Mouse (Mus musculus): ENCODE measurements around the gene Glipr1l2.
A peak's percentile ranks its signal among the peaks of the same experiment; 100 is the strongest.
"Not testable (repeated sequence)": the region's sequence is repeated elsewhere in the genome, so short reads cannot be mapped to it uniquely, and the experiment has no call there.

Glipr1l2 gene

GRCm38 (mm10) chr10:112083157-112083556, at the start of gene Glipr1l2:
Glipr1l2 (plus strand) TSS chr10:112083354.
- no peak for DNase-seq (ENCODE audit: low spot score)

GRCm38 (mm10) chr10:112043523-112043922, 39.6 kb upstream of the Glipr1l2 start:
- DNase-seq (ENCODE audit: low spot score), result not testable (repeated sequence)

DNA sequence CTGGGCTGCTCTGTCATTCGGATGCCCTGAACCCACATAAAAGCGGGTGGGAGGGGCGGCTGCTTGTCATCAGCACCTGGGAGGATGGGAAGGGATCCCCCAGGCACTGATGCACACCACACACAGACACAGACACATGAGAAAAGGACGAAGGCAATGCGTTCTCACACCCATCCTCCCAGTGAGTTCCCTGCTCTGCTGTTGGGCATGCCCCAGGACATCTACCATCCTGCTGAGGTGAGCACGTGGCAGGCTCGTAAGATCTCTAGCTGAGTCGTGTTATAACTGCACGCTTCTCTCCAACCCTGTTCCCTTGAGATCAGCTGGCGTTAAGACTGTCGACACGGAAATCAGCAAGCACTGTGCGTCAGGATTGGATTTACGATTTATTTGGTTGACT, 38.9 kb upstream of the Glipr1l2 start:
- not testable (repeated sequence) for DNase-seq (ENCODE audit: low spot score)

- DNase-seq (ENCODE audit: low spot score), result no peak
Observed at GRCm38 (mm10) chr10:112051220-112051619, 31.9 kb upstream of the Glipr1l2 start.

DNA sequence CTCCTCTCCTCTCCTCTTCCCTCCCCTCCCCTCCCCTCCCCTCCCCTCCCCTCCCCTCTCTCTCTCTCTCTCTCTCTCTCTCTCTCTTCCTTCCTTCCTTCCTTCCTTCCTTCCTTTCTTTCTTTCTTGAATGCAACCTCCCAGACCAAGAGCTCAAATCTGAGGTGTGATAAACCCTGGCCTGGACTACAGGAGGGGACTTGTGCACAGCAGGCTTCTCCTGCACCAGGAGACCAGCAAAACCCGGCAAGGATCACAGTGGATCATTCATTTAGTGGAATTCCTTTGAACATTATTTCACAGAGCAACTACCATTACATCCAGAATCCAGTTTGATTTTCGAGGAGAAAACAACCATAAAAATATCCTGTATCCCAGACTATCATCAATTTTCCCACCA, 31.2 kb upstream of the Glipr1l2 start:
- not testable (repeated sequence) for DNase-seq (ENCODE audit: low spot score)

GRCm38 (mm10) chr10:112059702-112060582, 23.2 kb upstream of the Glipr1l2 start, which contains the start of gene Glipr1l1:
Glipr1l1 (plus strand) TSS chr10:112060189.
- DNase-seq (ENCODE audit: low spot score), result no peak

- DNase-seq (ENCODE audit: low spot score), result not testable (repeated sequence)
Observed at GRCm38 (mm10) chr10:112060583-112060934, 22.6 kb upstream of the Glipr1l2 start.

- no peak for DNase-seq (ENCODE audit: low spot score)
Observed at GRCm38 (mm10) chr10:112080044-112080443, 3.1 kb upstream of the Glipr1l2 start.

- peak; percentile 14 for DNase-seq (ENCODE audit: low spot score)
Observed at GRCm38 (mm10) chr10:112105785-112106184, 22.6 kb downstream of the Glipr1l2 start.

GRCm38 (mm10) chr10:112110401-112110800, 27.2 kb downstream of the Glipr1l2 start:
- no peak for DNase-seq (ENCODE audit: low spot score)

- DNase-seq (ENCODE audit: low spot score), result not testable (repeated sequence)
Observed at GRCm38 (mm10) chr10:112125090-112125489, 41.9 kb downstream of the Glipr1l2 start.

DNA sequence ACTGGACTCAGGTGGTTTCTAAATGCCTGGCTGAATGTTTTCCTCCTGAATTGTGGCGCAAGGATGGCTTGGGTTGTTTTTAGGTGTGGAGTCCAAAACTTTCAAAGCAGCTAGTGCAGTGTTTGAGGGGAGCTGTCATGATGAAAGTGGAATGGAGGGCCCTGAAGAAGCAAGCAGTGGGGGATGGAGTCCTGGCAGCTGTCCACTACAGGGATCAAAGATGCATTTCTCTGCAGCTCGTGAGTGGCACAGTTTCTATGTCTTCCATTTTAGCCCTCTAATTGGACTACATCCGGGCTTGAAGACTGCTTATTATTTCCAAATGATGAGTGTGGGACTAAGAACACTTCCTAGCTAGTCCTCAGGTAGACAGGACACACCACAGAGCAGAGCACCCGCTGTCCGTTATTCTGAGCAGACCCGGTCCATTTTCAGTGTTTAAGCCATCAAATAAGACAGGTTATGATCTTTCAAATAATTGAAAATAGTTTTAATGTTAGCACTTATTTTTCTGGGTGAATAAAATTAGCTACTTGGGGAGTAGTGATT, 44.6 kb downstream of the Glipr1l2 start:
- not testable (repeated sequence) for DNase-seq (ENCODE audit: low spot score)

DNA sequence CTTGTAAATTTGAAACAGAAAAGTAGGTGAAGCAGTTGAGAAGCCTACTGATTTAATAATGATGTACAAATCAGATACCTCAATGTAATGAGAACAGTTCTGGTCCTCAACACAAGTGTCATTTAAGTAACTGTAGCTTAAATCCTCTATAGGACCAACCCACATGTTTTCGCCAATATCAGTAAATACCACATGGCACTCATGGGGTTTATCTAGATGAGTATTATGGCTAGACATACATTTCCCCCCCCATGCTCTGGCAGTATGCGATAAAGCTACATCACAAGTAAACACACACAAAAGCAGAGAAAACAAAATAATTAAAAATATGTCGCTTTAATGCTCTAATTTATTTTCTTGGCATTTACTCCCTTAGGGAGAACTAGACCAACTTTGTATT, 49.0 kb downstream of the Glipr1l2 start:
- peak; percentile 13 for DNase-seq (ENCODE audit: low spot score)

DNA sequence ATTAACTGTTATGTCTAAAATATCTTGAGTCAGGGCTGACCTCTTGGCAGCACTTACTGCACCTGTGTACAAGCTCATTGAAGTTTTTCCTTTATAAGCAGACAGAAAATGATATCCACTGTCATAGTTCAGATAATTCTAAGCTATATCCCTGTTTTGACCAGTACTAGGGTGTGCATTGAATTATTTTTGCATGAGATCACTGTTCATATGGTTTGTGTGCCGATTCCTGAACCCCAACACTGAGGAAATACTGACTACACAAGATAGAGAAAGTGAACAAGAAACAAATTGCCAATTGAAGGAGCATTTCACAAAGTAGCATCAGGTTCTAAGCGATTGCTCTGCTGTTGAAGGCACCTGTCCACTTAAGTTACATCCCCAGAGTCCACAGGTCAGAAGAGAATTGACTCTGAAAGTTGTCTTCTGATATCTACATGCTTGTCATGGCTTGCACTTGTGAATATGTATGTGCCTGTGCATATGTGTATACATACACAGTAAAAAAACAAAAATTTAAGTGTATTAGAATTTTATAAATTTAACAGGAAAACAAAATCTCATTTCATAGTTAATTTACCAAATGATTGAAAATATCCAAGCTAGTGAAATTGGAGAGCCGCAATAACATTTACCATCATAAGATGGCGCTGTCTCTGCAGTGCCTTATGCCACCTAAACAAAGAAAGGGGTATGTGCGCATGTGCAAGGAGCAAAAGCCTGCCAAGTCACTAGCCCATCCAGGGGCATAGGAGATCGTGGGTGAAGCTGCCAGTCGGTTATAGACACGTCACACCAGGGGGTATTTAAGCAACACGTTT, 55.1 kb downstream of the Glipr1l2 start:
- DNase-seq (ENCODE audit: low spot score), result peak; percentile 43

DNA sequence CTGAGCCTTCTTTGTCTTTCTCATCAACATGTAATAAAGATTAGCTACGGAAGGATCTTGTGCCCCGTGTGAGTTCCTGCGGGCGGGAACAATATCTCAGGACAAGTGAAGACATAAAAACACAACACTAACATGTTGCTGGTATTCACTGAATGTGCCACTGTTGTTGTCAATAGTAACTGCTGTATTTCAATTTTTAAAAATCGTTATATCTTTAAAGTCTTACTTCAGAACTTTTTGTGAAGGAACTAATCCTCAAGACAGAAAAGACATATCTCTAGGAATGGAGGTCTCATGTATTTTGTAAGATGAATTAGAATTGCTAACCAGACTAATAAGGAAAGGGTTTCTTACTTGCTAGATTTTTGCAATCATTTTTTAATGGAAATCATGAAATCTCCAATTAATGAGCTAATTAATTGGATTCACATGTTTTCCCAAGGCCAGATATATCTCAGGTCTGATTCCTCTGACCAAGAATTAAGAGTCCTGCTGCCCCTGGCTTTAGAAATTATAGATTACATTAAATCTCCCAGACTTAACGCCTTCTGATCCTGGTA, 55.8 kb downstream of the Glipr1l2 start:
- no peak for DNase-seq (ENCODE audit: low spot score)

- DNase-seq (ENCODE audit: low spot score), result no peak
Observed at GRCm38 (mm10) chr10:112139834-112140233, 56.7 kb downstream of the Glipr1l2 start.

All from c-Kit-positive CD71-positive TER-119-positive erythroid progenitor cells, embryonic 14.5 days (primary cell).